Mouse (Mus musculus) erythroblast, embryonic 14.5 days (primary cell): Measurements from ENCODE around the gene Rbm14.

Experiments
- GATA1 ChIP-seq: IDR thresholded peaks from 2 replicates; pipeline ENCODE4 v1.6.1; 2012; ENCODE audit warnings: low read length, inconsistent platforms, mixed read lengths
- TAL1 ChIP-seq: IDR thresholded peaks from 3 replicates; pipeline ENCODE4 v1.6.1; 2012; ENCODE audit warnings: low read length, inconsistent platforms, mixed read lengths

DNA sequence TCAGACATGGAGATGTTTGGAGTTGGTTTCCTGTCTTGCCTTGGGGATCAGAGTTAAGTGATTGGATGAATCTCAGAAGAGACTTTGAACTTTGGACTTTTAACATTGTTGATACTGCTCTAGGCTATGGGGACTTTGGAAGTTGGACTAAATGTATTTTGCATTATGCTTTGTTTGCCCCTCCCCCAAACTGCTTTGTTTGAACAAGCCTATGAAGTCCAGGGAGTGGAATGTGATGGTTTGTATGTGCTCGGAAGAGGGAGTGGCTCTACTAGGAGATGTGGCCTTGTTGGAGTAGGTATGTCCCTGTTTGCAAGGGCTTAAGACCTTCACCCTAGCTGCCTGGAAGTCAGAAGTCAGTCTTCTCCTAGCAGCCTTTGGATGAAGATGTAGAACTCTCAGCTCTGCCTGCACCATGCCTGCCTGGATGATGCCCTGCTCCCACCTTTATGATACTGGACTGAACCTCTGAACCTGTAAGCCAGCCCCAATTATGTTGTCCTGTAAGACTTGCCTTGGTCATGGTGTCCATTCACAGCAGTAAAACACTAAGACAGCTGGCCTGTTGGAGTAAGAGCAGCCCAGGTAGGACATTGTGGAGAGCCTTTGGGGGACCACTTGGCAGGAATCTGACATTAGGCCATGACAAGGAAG, 5.9 kb upstream of the Rbm14 start:
- TF ChIP-seq TAL1 (no peak), GATA1 (no peak)
